In the genomic region with DNA sequence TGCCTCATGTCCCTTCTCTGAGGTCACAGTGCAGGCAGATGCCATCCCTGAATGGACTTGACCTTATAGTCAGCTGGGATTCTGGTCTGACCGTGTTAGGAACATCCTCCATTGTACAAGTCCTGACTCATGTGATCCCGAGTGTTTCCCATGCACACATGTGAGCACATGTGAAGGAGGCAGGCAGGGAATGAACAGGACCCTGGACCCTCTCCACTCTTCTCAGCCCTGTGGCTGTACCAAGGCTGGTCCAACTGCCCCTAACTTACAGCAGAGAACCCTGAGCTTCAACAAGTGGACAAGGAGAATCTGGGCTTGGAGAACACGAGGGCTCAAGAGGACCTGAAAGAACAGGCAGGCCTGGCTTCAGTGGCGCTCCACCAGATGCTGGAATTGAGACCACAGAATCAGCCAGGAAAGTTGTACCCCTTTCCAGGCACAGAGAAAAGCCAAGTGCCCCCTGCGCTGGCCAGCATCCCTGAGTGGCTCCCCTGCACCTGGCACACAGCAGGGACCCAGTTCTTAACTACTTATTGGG, we compare ENCODE assay signal across 9 mouse cellular contexts. TPM values are rescaled to one million over a fixed set of nuclear protein-coding genes. Genes with fewer than 3 reads are reported as not detected.
DNase-seq lines count a peak whose midpoint lies in the region; ATAC-seq and TF ChIP-seq lines count a peak whose summit lies in the region.
"Had no signal": no experiment of that assay in that cellular context is flagged by ENCODE, and none has a peak within 500 bp of the region (broad histone marks: within the 10 kb centered on the region; RNA-seq: fewer than 3 reads in every experiment).

No protein-coding gene starts in this region.

- no peak for DNase-seq in kidney, adult 18-20 months
- no peak for DNase-seq in midbrain, postnatal 0 days (ENCODE audit: low spot score)
- DNase-seq in urinary bladder, postnatal 14 days (ENCODE audit: low spot score) = no peak
- DNase-seq in natural killer cell, adult 2 months (ENCODE audit: low spot score in 2 of 2) = no peak
- DNase-seq in left cerebral cortex, adult 11 months (ENCODE audit: low spot score) = no peak

- peaks cover 31% of the 10 kb centered on the region for H3K4me1 ChIP-seq in kidney, embryonic 16.5 days (ENCODE audit: insufficient read depth, low read length)
- H3K4me1 ChIP-seq in cortical plate, adult 2 months (ENCODE audit: control insufficient read depth, insufficient read depth, low read length) = no peaks in the 10 kb centered on the region
- peaks cover 4% of the 10 kb centered on the region for H3K4me1 ChIP-seq in hindbrain, embryonic 15.5 days (replicated peaks)
- no peaks in the 10 kb centered on the region for H3K4me1 ChIP-seq in midbrain, postnatal 0 days (ENCODE audit: insufficient read depth, low read length)

- H3K4me3 ChIP-seq in kidney, embryonic 16.5 days (ENCODE audit: low read length) = peak overlapping the region; percentile 54
- H3K4me3 ChIP-seq in cortical plate, adult 2 months (ENCODE audit: insufficient read depth, low read length) = peak overlapping the region; percentile 32
- peak overlapping the region; percentile 34 for H3K4me3 ChIP-seq in hindbrain, embryonic 15.5 days
- peak overlapping the region; percentile 21; the same call in 1 of the 2 replicates for H3K4me3 ChIP-seq in midbrain, postnatal 0 days (ENCODE audit: low read depth, low read length)

- H3K4me2 ChIP-seq in kidney, embryonic 16.5 days (replicated peaks; ENCODE audit: low read depth, low read length) = peak overlapping the region; percentile 68
- H3K4me2 ChIP-seq in hindbrain, embryonic 15.5 days = peak overlapping the region; percentile 61
- H3K4me2 ChIP-seq in midbrain, postnatal 0 days (ENCODE audit: low read depth, low read length, poor library complexity, severe bottlenecking) = peak overlapping the region; percentile 45

- no peaks in the 10 kb centered on the region for H3K27me3 ChIP-seq in kidney, embryonic 16.5 days (ENCODE audit: insufficient read depth, low read length)
- peaks cover 3% of the 10 kb centered on the region; the same call in 1 of the 2 replicates for H3K27me3 ChIP-seq in hindbrain, embryonic 15.5 days
- H3K27me3 ChIP-seq in midbrain, postnatal 0 days (ENCODE audit: insufficient read depth, low read length) = peaks cover 5% of the 10 kb centered on the region; the same call in 1 of the 2 replicates
- H3K27me3 ChIP-seq: Patski had no signal

- ATAC-seq in kidney, embryonic 16.5 days (ENCODE audit: low FRiP score, low TSS enrichment) = no peak
- ATAC-seq in hindbrain, embryonic 15.5 days (ENCODE audit: low FRiP score, low read depth) = no peak
- no peak for ATAC-seq in midbrain, postnatal 0 days (ENCODE audit: low FRiP score)

- WGBS in kidney, embryonic 16.5 days = 74% methylated on average over 5 of the region's 5 CpGs
- 66% methylated on average over 5 of the region's 5 CpGs for WGBS in hindbrain, embryonic 15.5 days
- WGBS in midbrain, postnatal 0 days = 75% methylated on average over 5 of the region's 5 CpGs

- no peak for TF ChIP-seq POLR2A in cortical plate, adult 2 months (IDR thresholded peaks at IDR 0.05; ENCODE audit: extremely low read depth, insufficient read depth, low read length)

- H3K36me3 ChIP-seq in kidney, embryonic 16.5 days (ENCODE audit: insufficient read depth, low read length) = no peaks in the 10 kb centered on the region
- H3K36me3 ChIP-seq in hindbrain, embryonic 15.5 days = no peaks in the 10 kb centered on the region
- no peaks in the 10 kb centered on the region for H3K36me3 ChIP-seq in midbrain, postnatal 0 days (ENCODE audit: insufficient read depth, low read length)

- no peaks in the 10 kb centered on the region for H3K9me3 ChIP-seq in kidney, embryonic 16.5 days (ENCODE audit: low read length)
- no peaks in the 10 kb centered on the region for H3K9me3 ChIP-seq in hindbrain, embryonic 15.5 days
- no peaks in the 10 kb centered on the region for H3K9me3 ChIP-seq in midbrain, postnatal 0 days (ENCODE audit: low read length)

- peak overlapping the region; percentile 75 for H3K9ac ChIP-seq in kidney, embryonic 16.5 days (replicated peaks; ENCODE audit: low read length)
- H3K9ac ChIP-seq in hindbrain, embryonic 15.5 days = 0 out of 2 replicates have a peak overlapping the region, but pooled peaks have one; percentile 33
- no peak overlapping the region for H3K9ac ChIP-seq in midbrain, postnatal 0 days (replicated peaks; ENCODE audit: low read length, poor library complexity, severe bottlenecking)

- no peak for TF ChIP-seq CTCF in cortical plate, adult 2 months (IDR thresholded peaks at IDR 0.05; ENCODE audit: extremely low read depth, insufficient read depth, low read length)
- TF ChIP-seq CTCF in midbrain, postnatal 0 days (IDR thresholded peaks at IDR 0.05) = no peak

- no peak overlapping the region; the same call in 1 of the 2 replicates for H3K27ac ChIP-seq in kidney, embryonic 16.5 days (ENCODE audit: low read length)
- H3K27ac ChIP-seq in cortical plate, adult 2 months (ENCODE audit: insufficient read depth, low read length) = no peak overlapping the region
- H3K27ac ChIP-seq in hindbrain, embryonic 15.5 days (replicated peaks) = no peak overlapping the region
- no peak overlapping the region for H3K27ac ChIP-seq in midbrain, postnatal 0 days (ENCODE audit: low read depth, low read length)

RNA-seq across cellular contexts. Expression of a gene that starts 0.6 kb away (rescaled TPM):
- 41.6 and 48.3 TPM in 2 replicates for polyA plus RNA-seq in kidney, embryonic 16.5 days (2015; fragmentation: Nextera tagmentation; extraction: Ambion mirVana)
- 10.5 and 13.3 TPM in 2 replicates for polyA plus RNA-seq in cortical plate, adult 2 months (2012; rRNA removed)
- polyA plus RNA-seq in hindbrain, embryonic 15.5 days (2015; fragmentation: Nextera tagmentation; extraction: Ambion mirVana) = 8.6 and 10.8 TPM in 2 replicates
- total RNA-seq in midbrain, postnatal 0 days (2014; rRNA removed) = 13.3 and 16.0 TPM in 2 replicates
- 6.8 and 8.6 TPM in 2 replicates for polyA plus RNA-seq in midbrain, postnatal 0 days (2015; fragmentation: Nextera tagmentation; extraction: Ambion mirVana)
